12 mouse cellular contexts compared by ENCODE assay signal in the genomic region with DNA sequence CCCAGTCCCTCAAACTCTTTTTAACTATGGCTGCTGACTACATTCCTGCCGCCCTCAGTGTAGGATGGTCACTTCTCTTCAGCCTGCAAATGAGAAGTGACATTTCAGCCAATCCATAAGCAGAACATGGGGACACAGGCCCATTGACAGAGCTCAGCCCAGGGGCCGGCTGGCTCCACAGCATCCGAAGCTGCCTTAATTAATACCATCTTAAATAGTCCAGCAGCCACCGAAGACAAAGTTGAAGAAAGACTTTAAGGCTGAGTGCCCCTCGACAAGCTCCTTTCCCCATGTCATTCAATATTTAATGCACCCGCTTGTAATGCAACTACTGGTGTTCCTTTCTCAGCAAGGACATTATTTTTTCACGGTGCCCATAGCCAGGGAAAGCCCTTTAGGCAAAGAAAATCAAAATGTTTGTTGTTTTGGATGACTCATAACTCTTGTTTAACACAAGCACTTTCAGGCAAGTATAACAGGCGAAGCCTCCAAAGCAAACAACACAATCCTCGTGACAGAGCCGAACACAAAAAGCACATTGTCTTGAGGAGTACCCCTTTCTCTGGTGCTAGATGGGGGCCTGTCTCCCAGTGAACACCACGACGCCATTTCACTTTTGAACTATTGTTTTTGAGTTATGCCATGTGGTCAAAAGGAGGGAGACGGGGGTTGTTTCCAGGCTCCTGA. TPM values are rescaled to one million over a fixed set of nuclear protein-coding genes. Genes with fewer than 3 reads are reported as not detected.
DNase-seq lines count a peak whose midpoint lies in the region; ATAC-seq and TF ChIP-seq lines count a peak whose summit lies in the region.
"Had no signal": no experiment of that assay in that cellular context is flagged by ENCODE, and none has a peak within 500 bp of the region (broad histone marks: within the 10 kb centered on the region; RNA-seq: fewer than 3 reads in every experiment).

No protein-coding gene starts in this region.

- H3K36me3 ChIP-seq in heart, embryonic 15.5 days: no peaks in the 10 kb centered on the region
- no peaks in the 10 kb centered on the region for H3K36me3 ChIP-seq in forebrain, postnatal 0 days (ENCODE audit: insufficient read depth)
- no peaks in the 10 kb centered on the region for H3K36me3 ChIP-seq in midbrain, embryonic 13.5 days
- no peaks in the 10 kb centered on the region for H3K36me3 ChIP-seq in liver, embryonic 12.5 days

- peaks cover 86% of the 10 kb centered on the region for H3K27me3 ChIP-seq in heart, embryonic 15.5 days
- H3K27me3 ChIP-seq in forebrain, postnatal 0 days (ENCODE audit: insufficient read depth, low read length): peaks cover 34% of the 10 kb centered on the region
- H3K27me3 ChIP-seq in midbrain, embryonic 13.5 days: peaks cover 82% of the 10 kb centered on the region
- peaks cover 84% of the 10 kb centered on the region for H3K27me3 ChIP-seq in liver, embryonic 12.5 days (replicated peaks)

- WGBS in heart, embryonic 15.5 days: 59% methylated on average over 13 of the region's 13 CpGs
- 15% methylated on average over 13 of the region's 13 CpGs for WGBS in forebrain, postnatal 0 days
- 4% methylated on average over 13 of the region's 13 CpGs for WGBS in midbrain, embryonic 13.5 days
- 49% methylated on average over 13 of the region's 13 CpGs for WGBS in liver, embryonic 12.5 days (ENCODE audit: insufficient replicate concordance)

- no peak for TF ChIP-seq CTCF in forebrain, postnatal 0 days (IDR thresholded peaks at IDR 0.05; ENCODE audit: low read depth)

- ATAC-seq in heart, embryonic 15.5 days (replicated peaks; ENCODE audit: insufficient number of reproducible peaks, insufficient read depth, low FRiP score, low read depth): no peak
- ATAC-seq in forebrain, postnatal 0 days: no peak
- ATAC-seq in midbrain, embryonic 13.5 days: peak; percentile 53
- no peak for ATAC-seq in liver, embryonic 12.5 days

- H3K27ac ChIP-seq in heart, embryonic 15.5 days: no peak overlapping the region
- peak overlapping the region; percentile 64 for H3K27ac ChIP-seq in forebrain, postnatal 0 days (ENCODE audit: low read depth, low read length)
- H3K27ac ChIP-seq in midbrain, embryonic 13.5 days: peak overlapping the region; percentile 80
- no peak overlapping the region for H3K27ac ChIP-seq in liver, embryonic 12.5 days

- H3K4me1 ChIP-seq in heart, embryonic 15.5 days (replicated peaks): peaks cover 20% of the 10 kb centered on the region
- peaks cover 18% of the 10 kb centered on the region for H3K4me1 ChIP-seq in forebrain, postnatal 0 days (ENCODE audit: insufficient read depth)
- peaks cover 57% of the 10 kb centered on the region for H3K4me1 ChIP-seq in midbrain, embryonic 13.5 days (replicated peaks)
- no peaks in the 10 kb centered on the region for H3K4me1 ChIP-seq in liver, embryonic 12.5 days

- H3K9me3 ChIP-seq in heart, embryonic 15.5 days (replicated peaks): no peaks in the 10 kb centered on the region
- H3K9me3 ChIP-seq in forebrain, postnatal 0 days (ENCODE audit: low read length): no peaks in the 10 kb centered on the region
- no peaks in the 10 kb centered on the region for H3K9me3 ChIP-seq in midbrain, embryonic 13.5 days
- H3K9me3 ChIP-seq in liver, embryonic 12.5 days (replicated peaks): no peaks in the 10 kb centered on the region

- no peak overlapping the region for H3K9ac ChIP-seq in heart, embryonic 15.5 days
- no peak overlapping the region for H3K9ac ChIP-seq in forebrain, postnatal 0 days
- H3K9ac ChIP-seq in midbrain, embryonic 13.5 days (replicated peaks): 0 out of 2 replicates have a peak overlapping the region, but pooled peaks have one; percentile 3
- H3K9ac ChIP-seq in liver, embryonic 12.5 days: no peak overlapping the region

- peak overlapping the region; percentile 56; the same call in 1 of the 2 replicates for H3K4me2 ChIP-seq in heart, embryonic 15.5 days
- peak overlapping the region; percentile 43 for H3K4me2 ChIP-seq in forebrain, postnatal 0 days (ENCODE audit: low read depth)
- H3K4me2 ChIP-seq in midbrain, embryonic 13.5 days (replicated peaks): peak overlapping the region; percentile 44
- no peak overlapping the region; the same call in 1 of the 2 replicates for H3K4me2 ChIP-seq in liver, embryonic 12.5 days

- H3K4me3 ChIP-seq in heart, embryonic 15.5 days: no peak overlapping the region
- H3K4me3 ChIP-seq in forebrain, postnatal 0 days (ENCODE audit: low read depth, low read length): 0 out of 2 replicates have a peak overlapping the region, but pooled peaks have one; percentile 21
- H3K4me3 ChIP-seq in midbrain, embryonic 13.5 days (replicated peaks): no peak overlapping the region
- no peak overlapping the region for H3K4me3 ChIP-seq in liver, embryonic 12.5 days

- no peak for DNase-seq in heart, adult 11 months
- DNase-seq in embryo, embryonic 10.5 days (ENCODE audit: low spot score): peak; percentile 76
- peak; percentile 41 for DNase-seq in forebrain, postnatal 0 days
- DNase-seq in ovary, postnatal 10 days (ENCODE audit: low spot score): no peak
- no peak for DNase-seq in layer of hippocampus, postnatal 36 days
- DNase-seq: gastrocnemius, postnatal 14 days had no signal

RNA-seq across cellular contexts. Expression of a gene that starts 1.9 kb away (rescaled TPM):
- polyA plus RNA-seq in heart, embryonic 15.5 days (2015; fragmentation: Nextera tagmentation; extraction: Ambion mirVana): not detected in 2 replicates
- 0.33 and 0.38 TPM in 2 replicates for total RNA-seq in forebrain, postnatal 0 days (2014; rRNA removed)
- polyA plus RNA-seq in forebrain, postnatal 0 days (2015; fragmentation: Nextera tagmentation; extraction: Ambion mirVana): 0.12 TPM in 1 of 2 replicates, not detected in the other
- polyA plus RNA-seq in midbrain, embryonic 13.5 days (2015; fragmentation: Nextera tagmentation; extraction: Ambion mirVana): 1.1 and 2.3 TPM in 2 replicates
- under 1 TPM; 0.27 to 0.68 TPM for total RNA-seq in layer of hippocampus, postnatal 36 days (2021)
- not detected in 2 replicates for polyA plus RNA-seq in liver, embryonic 12.5 days (2016; fragmentation: Nextera tagmentation; extraction: Ambion mirVana)
- total RNA-seq: gastrocnemius, postnatal 14 days; megakaryocyte-erythroid progenitor cell, adult 5-6 weeks had no signal
- polyA plus RNA-seq: spleen, adult 2 months had no signal

RNA-seq across cellular contexts. Expression of a gene that starts 12.6 kb away (rescaled TPM):
- 0.06 and 0.14 TPM in 2 replicates for polyA plus RNA-seq in heart, embryonic 15.5 days (2015; fragmentation: Nextera tagmentation; extraction: Ambion mirVana)
- total RNA-seq in forebrain, postnatal 0 days (2014; rRNA removed): 13.9 and 22.8 TPM in 2 replicates
- 5.1 and 13.8 TPM in 2 replicates for polyA plus RNA-seq in forebrain, postnatal 0 days (2015; fragmentation: Nextera tagmentation; extraction: Ambion mirVana)
- 15.5 and 16.7 TPM in 2 replicates for polyA plus RNA-seq in midbrain, embryonic 13.5 days (2015; fragmentation: Nextera tagmentation; extraction: Ambion mirVana)
- 1 to 10 TPM; 2.3 to 4.6 TPM for total RNA-seq in layer of hippocampus, postnatal 36 days (2021)
- polyA plus RNA-seq in liver, embryonic 12.5 days (2016; fragmentation: Nextera tagmentation; extraction: Ambion mirVana): not detected in 2 replicates
- total RNA-seq: gastrocnemius, postnatal 14 days; megakaryocyte-erythroid progenitor cell, adult 5-6 weeks had no signal
- polyA plus RNA-seq: spleen, adult 2 months had no signal

RNA-seq across cellular contexts. Expression of a gene that starts 22.4 kb away (rescaled TPM):
- polyA plus RNA-seq in heart, embryonic 15.5 days (2015; fragmentation: Nextera tagmentation; extraction: Ambion mirVana): not detected in 2 replicates
- total RNA-seq in forebrain, postnatal 0 days (2014; rRNA removed): 44.9 and 105 TPM in 2 replicates
- 9.6 and 16.3 TPM in 2 replicates for polyA plus RNA-seq in forebrain, postnatal 0 days (2015; fragmentation: Nextera tagmentation; extraction: Ambion mirVana)
- polyA plus RNA-seq in midbrain, embryonic 13.5 days (2015; fragmentation: Nextera tagmentation; extraction: Ambion mirVana): 10.3 and 10.7 TPM in 2 replicates
- 10 to 100 TPM; 17.3 to 19.5 TPM for total RNA-seq in layer of hippocampus, postnatal 36 days (2021)
- polyA plus RNA-seq in liver, embryonic 12.5 days (2016; fragmentation: Nextera tagmentation; extraction: Ambion mirVana): not detected in 2 replicates
- total RNA-seq: gastrocnemius, postnatal 14 days; megakaryocyte-erythroid progenitor cell, adult 5-6 weeks had no signal
- polyA plus RNA-seq: spleen, adult 2 months had no signal

RNA-seq across cellular contexts. Expression of a gene that starts 37.5 kb away (rescaled TPM):
- not detected in 2 replicates for polyA plus RNA-seq in heart, embryonic 15.5 days (2015; fragmentation: Nextera tagmentation; extraction: Ambion mirVana)
- 0.15 and 1.0 TPM in 2 replicates for total RNA-seq in forebrain, postnatal 0 days (2014; rRNA removed)
- polyA plus RNA-seq in forebrain, postnatal 0 days (2015; fragmentation: Nextera tagmentation; extraction: Ambion mirVana): 0.23 TPM in 1 of 2 replicates, not detected in the other
- polyA plus RNA-seq in midbrain, embryonic 13.5 days (2015; fragmentation: Nextera tagmentation; extraction: Ambion mirVana): 0.43 and 0.73 TPM in 2 replicates
- not detected for total RNA-seq in layer of hippocampus, postnatal 36 days (2021)
- polyA plus RNA-seq in liver, embryonic 12.5 days (2016; fragmentation: Nextera tagmentation; extraction: Ambion mirVana): not detected in 2 replicates
- total RNA-seq: gastrocnemius, postnatal 14 days; layer of hippocampus, adult 18-20 months; megakaryocyte-erythroid progenitor cell, adult 5-6 weeks had no signal
- polyA plus RNA-seq: spleen, adult 2 months had no signal

Comparison
In these comparisons a context has a peak if more than half of its experiments do, and no peak if none do; other contexts are left out.
1. H3K27ac ChIP-seq: peak in forebrain, postnatal 0 days (single experiment) and midbrain, embryonic 13.5 days (single experiment); none in heart, embryonic 15.5 days (single experiment) and liver, embryonic 12.5 days (single experiment).
2. DNase-seq: peak in embryo, embryonic 10.5 days (single experiment) and forebrain, postnatal 0 days (single experiment); none in heart, adult 11 months (single experiment), ovary, postnatal 10 days (single experiment) and layer of hippocampus, postnatal 36 days (0 of 2).
3. RNA of a gene that starts 22.4 kb away (polyA plus RNA-seq): 9.6 to 16.3 TPM in forebrain, postnatal 0 days and 10.3 to 10.7 TPM in midbrain, embryonic 13.5 days; not detected in heart, embryonic 15.5 days and not detected in liver, embryonic 12.5 days; every median in the first group is over 10 times any median in the second.